In genomic region chr19:44251138-44251537, GRCm38 (mm10) we compare ENCODE assay signal across 16 mouse cellular contexts. TPM values are rescaled to one million over a fixed set of nuclear protein-coding genes. Genes with fewer than 3 reads are reported as not detected.
DNase-seq lines count a peak whose midpoint lies in the region; ATAC-seq and TF ChIP-seq lines count a peak whose summit lies in the region.
"Not testable (repeated sequence)": the region's sequence is repeated elsewhere in the genome, so short reads cannot be mapped to it uniquely, and the experiment has no call there.
"Had no signal": no experiment of that assay in that cellular context is flagged by ENCODE, and none has a peak within 500 bp of the region (broad histone marks: within the 10 kb centered on the region; RNA-seq: fewer than 3 reads in every experiment).

No protein-coding gene starts in this region.

- peak; percentile 23 for DNase-seq in A20 (ENCODE audit: low read depth, low spot score)
- not testable (repeated sequence) for DNase-seq in MEL (ENCODE audit: low read depth, low spot score); left cerebral cortex, adult 2 months (ENCODE audit: extremely low spot score in 1 of 2, low spot score in 2 of 2)
- peak; percentile 34 for DNase-seq in heart, adult 11 months

- H3K9me3 ChIP-seq in MEL (replicated peaks; ENCODE audit: insufficient read depth, low read length); intestine, postnatal 0 days (ENCODE audit: control insufficient read depth): not testable (repeated sequence)

- H3K79me2 ChIP-seq in MEL (ENCODE audit: control insufficient read depth, insufficient read depth, low read length, poor library complexity) = not testable (repeated sequence)

- TF ChIP-seq CTCF in MEL (IDR thresholded peaks at IDR 0.05 in 2 of 3, conservative IDR thresholded peaks at IDR 0.05 in 1 of 3; ENCODE audit: control insufficient read depth in 1 of 3, insufficient read depth in 1 of 3, low read depth in 2 of 3, low read length in 3 of 3, poor library complexity in 1 of 3, severe bottlenecking in 1 of 3) = peak in 1 of 3 experiments; percentile 20; a peak in 2 of 6 replicates
- 0 out of 2 replicates have a peak, but pooled peaks have one; percentile 7 for TF ChIP-seq CTCF in intestine, postnatal 0 days (IDR thresholded peaks at IDR 0.05; ENCODE audit: low read depth)
- TF ChIP-seq CTCF in left cerebral cortex, adult 2 months (IDR thresholded peaks at IDR 0.05) = peak; percentile 46

- not testable (repeated sequence) for TF ChIP-seq RAD21 in MEL (IDR thresholded peaks at IDR 0.05; ENCODE audit: low read depth, low read length)

- not testable (repeated sequence) for H3K4me2 ChIP-seq in intestine, postnatal 0 days (replicated peaks; ENCODE audit: low read depth)

- ATAC-seq in intestine, postnatal 0 days = not testable (repeated sequence)

- not testable (repeated sequence) for H3K4me3 ChIP-seq in MEL (ENCODE audit: control insufficient read depth in 1 of 2, insufficient read depth in 1 of 2, low read depth in 2 of 2, low read length in 2 of 2); intestine, postnatal 0 days (ENCODE audit: low read depth, low read length); left cerebral cortex, adult 2 months

- H3K27me3 ChIP-seq in MEL (ENCODE audit: control insufficient read depth in 1 of 2, insufficient read depth in 2 of 2, low read length in 2 of 2); intestine, postnatal 0 days (replicated peaks; ENCODE audit: control insufficient read depth, insufficient read depth, low read length): not testable (repeated sequence)

- 88% methylated on average over 6 of the region's 6 CpGs for WGBS in intestine, postnatal 0 days

- peaks cover 3 to 11% of the 10 kb centered on the region in 2 experiments for H3K4me1 ChIP-seq in MEL (ENCODE audit: control insufficient read depth in 1 of 2, insufficient read depth in 2 of 2, low read length in 2 of 2)
- H3K4me1 ChIP-seq in intestine, postnatal 0 days (replicated peaks; ENCODE audit: control insufficient read depth, insufficient read depth, low read length) = not testable (repeated sequence)

- TF ChIP-seq POLR2A in MEL (IDR thresholded peaks at IDR 0.05; ENCODE audit: control insufficient read depth in 1 of 2, insufficient read depth in 1 of 2, low read depth in 1 of 2, low read length in 2 of 2, poor library complexity in 1 of 2) = not testable (repeated sequence)

- not testable (repeated sequence) for H3K36me3 ChIP-seq in MEL (ENCODE audit: control insufficient read depth in 1 of 2, insufficient read depth in 2 of 2, low read length in 2 of 2); intestine, postnatal 0 days (ENCODE audit: control insufficient read depth, insufficient read depth)

- not testable (repeated sequence) for TF ChIP-seq EP300 in MEL (IDR thresholded peaks at IDR 0.05; ENCODE audit: low read depth in 1 of 2, low read length in 2 of 2)

- H3K9ac ChIP-seq in MEL (ENCODE audit: control insufficient read depth, low read depth, low read length, poor library complexity, severe bottlenecking); intestine, postnatal 0 days (ENCODE audit: low read depth, low read length): not testable (repeated sequence)

- not testable (repeated sequence) for H3K27ac ChIP-seq in MEL (ENCODE audit: control insufficient read depth, low read depth, low read length); intestine, postnatal 0 days (ENCODE audit: low read depth, low read length); left cerebral cortex, adult 2 months

- intact Hi-C loops in left cerebral cortex, adult 2 months (cut with DNase I) = not testable (repeated sequence)

TF ChIP-seq in MEL, 35 proteins besides CTCF, POLR2A, EP300 and RAD21:
- peak; percentile 48; the same call in 1 of the 2 replicates for TF ChIP-seq ZNF384 (IDR thresholded peaks at IDR 0.05; ENCODE audit: low read depth, low read length)
- TF ChIP-seq SMC3 (IDR thresholded peaks at IDR 0.05; ENCODE audit: low read depth, low read length) = 0 out of 2 replicates have a peak, but pooled peaks have one; percentile 23

RNA-seq across cellular contexts. Expression of gene Scd2, which starts 42.3 kb away (rescaled TPM):
- total RNA-seq in MEL (2012; rRNA removed) = 392 and 554 TPM in 2 replicates
- polyA plus RNA-seq in MEL (2012; ENCODE audit: insufficient read depth in 1 of 2, insufficient read length in 2 of 2, low read depth in 1 of 2, low replicate concordance in 2 of 2, missing spikeins in 1 of 2) = 100 to 1,000 TPM in 1 of 2 experiments, 10 to 100 TPM in 1; 47.4 to 593 TPM
- 35.6 and 42.1 TPM in 2 replicates for polyA plus RNA-seq in intestine, postnatal 0 days (2015; fragmentation: Nextera tagmentation; extraction: Ambion mirVana)
- 100 to 1,000 TPM; 580 to 609 TPM for total RNA-seq in left cerebral cortex, adult 2 months (2021)

RNA-seq across cellular contexts. Expression of gene Scd3, which starts 48.1 kb away (rescaled TPM):
- total RNA-seq in MEL (2012; rRNA removed) = 0.96 and 1.4 TPM in 2 replicates
- polyA plus RNA-seq in MEL (2012; ENCODE audit: insufficient read depth in 1 of 2, insufficient read length in 2 of 2, low read depth in 1 of 2, low replicate concordance in 2 of 2, missing spikeins in 1 of 2) = 100 to 1,000 TPM in 1 of 2 experiments, under 1 TPM in 1; 0.65 to 745 TPM
- polyA plus RNA-seq in intestine, postnatal 0 days (2015; fragmentation: Nextera tagmentation; extraction: Ambion mirVana) = not detected in 2 replicates
- total RNA-seq in left cerebral cortex, adult 2 months (2021) = 1 to 10 TPM; 3.3 to 3.8 TPM
- total RNA-seq: adrenal gland, postnatal 25 days; common myeloid progenitor, adult 5-6 weeks had no signal
- polyA plus RNA-seq: adrenal gland, adult 2 months; erythroblast, embryonic 14.5 days; G1E had no signal

RNA-seq across cellular contexts. Expression of gene Pkd2l1, which starts 58.9 kb away (rescaled TPM):
- total RNA-seq in MEL (2012; rRNA removed) = not detected in 2 replicates
- polyA plus RNA-seq in MEL (2012; ENCODE audit: insufficient read depth in 1 of 2, insufficient read length in 2 of 2, low read depth in 1 of 2, low replicate concordance in 2 of 2, missing spikeins in 1 of 2) = not detected
- polyA plus RNA-seq in intestine, postnatal 0 days (2015; fragmentation: Nextera tagmentation; extraction: Ambion mirVana) = not detected in 2 replicates
- total RNA-seq in left cerebral cortex, adult 2 months (2021) = under 1 TPM in 1 of 2 experiments, not detected in 1; 0.09 TPM
- total RNA-seq: adrenal gland, adult 2 months; adrenal gland, postnatal 10 days; adrenal gland, postnatal 25 days; common myeloid progenitor, adult 5-6 weeks; G1E had no signal
- polyA plus RNA-seq: adrenal gland, adult 2 months; C2C12; embryonic facial prominence, embryonic 11.5 days; embryonic facial prominence, embryonic 13.5 days; embryonic facial prominence, embryonic 15.5 days; erythroblast, embryonic 14.5 days; forebrain, embryonic 16.5 days; G1E had no signal
